Mouse (Mus musculus): ENCODE measurements around the gene Dact3. TPM values are rescaled to one million over a fixed set of nuclear protein-coding genes. Genes with fewer than 3 reads are reported as not detected.

The Dact3 gene
- polyA plus RNA-seq, 1 experiment from 2014 or later = 4.9 TPM

- Histone ChIP-seq H3K4me1 (ENCODE audit: control insufficient read depth, insufficient read depth, low read length) (peaks cover 21% of the 10 kb centered on the region), H3K27ac (replicated peaks; ENCODE audit: low read depth, low read length) (peak overlapping the region; percentile 26; the same call in 1 of the 2 replicates), H3K4me2 (ENCODE audit: low read length) (peak overlapping the region; percentile 11), H3K4me3 (replicated peaks; ENCODE audit: low read depth, low read length) (no peak overlapping the region), H3K9ac (replicated peaks; ENCODE audit: low read length) (no peak overlapping the region; the same call in 1 of the 2 replicates), H3K9me3 (ENCODE audit: control insufficient read depth, low read length) (no peaks in the 10 kb centered on the region), H3K36me3 (ENCODE audit: control insufficient read depth, insufficient read depth, low read length) (peaks cover 14% of the 10 kb centered on the region; the same call in 1 of the 2 replicates), H3K27me3 (ENCODE audit: control insufficient read depth, insufficient read depth, low read length) (peaks cover 20% of the 10 kb centered on the region)
- DNase-seq (peak; percentile 60), ATAC-seq (ENCODE audit: low FRiP score, low TSS enrichment) (peak; percentile 13; the same call in 1 of the 2 replicates)
- 21% methylated on average over 9 of the region's 9 CpGs for WGBS
Observed at GRCm38 (mm10) chr7:16879796-16880547, 4.9 kb downstream of the Dact3 start.

DNA sequence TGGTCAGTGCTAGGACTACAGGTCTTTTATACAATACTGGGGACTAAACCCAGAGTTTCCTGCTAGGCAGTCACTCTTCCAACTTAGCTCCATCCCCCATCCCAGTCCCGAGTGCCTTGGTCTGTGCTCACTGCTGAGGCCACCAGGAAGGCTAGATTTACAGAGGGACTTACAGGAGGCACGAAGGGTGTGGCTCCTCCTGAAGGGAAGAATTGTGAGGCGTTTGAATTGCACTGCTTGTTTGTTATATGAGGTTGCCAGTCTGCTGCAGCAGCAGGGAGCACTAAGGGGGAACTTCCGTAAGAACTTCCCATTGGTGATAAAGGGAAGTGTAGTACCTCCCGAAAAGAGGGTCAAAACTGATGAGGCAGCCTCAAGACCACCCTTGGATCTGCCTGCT, 5.5 kb downstream of the Dact3 start:
- peaks cover 25% of the 10 kb centered on the region for H3K27me3 ChIP-seq (ENCODE audit: control insufficient read depth, insufficient read depth, low read length)
- H3K4me1 ChIP-seq (ENCODE audit: control insufficient read depth, insufficient read depth, low read length) = peaks cover 21% of the 10 kb centered on the region
- no peak for DNase-seq
- no peak overlapping the region for H3K9ac ChIP-seq (replicated peaks; ENCODE audit: low read length)
- ATAC-seq (ENCODE audit: low FRiP score, low TSS enrichment) = no peak
- 0 out of 2 replicates have a peak, but pooled peaks cover 5% of the 10 kb centered on the region for H3K9me3 ChIP-seq (ENCODE audit: control insufficient read depth, low read length)
- H3K36me3 ChIP-seq (ENCODE audit: control insufficient read depth, insufficient read depth, low read length) = peaks cover 21% of the 10 kb centered on the region
- no peak overlapping the region for H3K4me3 ChIP-seq (replicated peaks; ENCODE audit: low read depth, low read length)
- 22% methylated on average over 5 of the region's 5 CpGs for WGBS
- peak overlapping the region; percentile 13; the same call in 1 of the 2 replicates for H3K27ac ChIP-seq (replicated peaks; ENCODE audit: low read depth, low read length)
- H3K4me2 ChIP-seq (ENCODE audit: low read length) = no peak overlapping the region

DNA sequence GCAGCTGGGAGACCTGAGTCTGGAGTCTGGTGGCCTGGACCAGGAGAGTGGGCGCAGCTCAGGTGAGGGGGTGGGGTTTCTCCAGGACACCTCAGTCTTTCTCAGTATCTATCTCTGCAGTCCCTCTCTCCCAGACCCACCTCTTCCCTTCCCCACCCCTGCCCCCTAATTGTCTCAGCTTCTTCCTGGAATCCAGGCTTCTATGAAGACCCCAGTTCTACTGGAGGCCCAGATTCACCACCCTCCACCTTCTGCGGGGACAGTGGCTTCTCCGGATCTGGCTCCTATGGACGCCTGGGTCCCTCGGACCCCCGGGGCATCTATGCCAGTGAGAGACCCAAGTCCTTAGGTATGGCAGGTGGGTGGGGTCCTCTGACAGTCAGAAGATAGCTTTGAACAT, 8.0 kb downstream of the Dact3 start:
- H3K4me1 ChIP-seq (ENCODE audit: control insufficient read depth, insufficient read depth, low read length) = 0 out of 2 replicates have a peak, but pooled peaks cover 6% of the 10 kb centered on the region
- no peak overlapping the region for H3K9ac ChIP-seq (replicated peaks; ENCODE audit: low read length)
- 0 out of 2 replicates have a peak, but pooled peaks cover 6% of the 10 kb centered on the region for H3K9me3 ChIP-seq (ENCODE audit: control insufficient read depth, low read length)
- no peak for ATAC-seq (ENCODE audit: low FRiP score, low TSS enrichment)
- H3K27ac ChIP-seq (replicated peaks; ENCODE audit: low read depth, low read length) = no peak overlapping the region
- H3K4me2 ChIP-seq (ENCODE audit: low read length) = no peak overlapping the region
- 91% methylated on average over 6 of the region's 6 CpGs for WGBS
- peaks cover 41% of the 10 kb centered on the region for H3K27me3 ChIP-seq (ENCODE audit: control insufficient read depth, insufficient read depth, low read length)
- no peak for DNase-seq
- H3K36me3 ChIP-seq (ENCODE audit: control insufficient read depth, insufficient read depth, low read length) = peaks cover 40% of the 10 kb centered on the region
- H3K4me3 ChIP-seq (replicated peaks; ENCODE audit: low read depth, low read length) = no peak overlapping the region

DNA sequence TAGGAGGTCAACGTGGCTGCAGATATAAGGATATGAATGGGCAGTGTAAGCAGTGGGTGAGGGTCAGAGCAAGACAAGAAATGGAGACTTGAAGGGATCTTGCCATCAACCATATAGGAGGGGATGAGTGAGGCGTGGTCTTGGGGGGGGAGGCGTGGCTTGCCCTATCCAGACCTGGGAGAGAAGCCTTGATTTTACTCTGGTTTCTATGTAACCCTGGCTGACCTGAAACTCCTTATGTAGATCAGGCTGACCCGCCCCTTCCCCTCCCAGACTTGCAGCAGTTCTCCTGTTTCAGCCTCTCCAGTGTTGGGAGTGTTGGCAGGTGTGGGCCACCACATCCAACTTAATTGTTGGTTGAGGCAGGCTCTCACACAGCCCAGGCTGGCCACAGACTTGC, 9.2 kb downstream of the Dact3 start:
- H3K4me1 ChIP-seq (ENCODE audit: control insufficient read depth, insufficient read depth, low read length) = 0 out of 2 replicates have a peak, but pooled peaks cover 6% of the 10 kb centered on the region
- 0 out of 2 replicates have a peak, but pooled peaks cover 6% of the 10 kb centered on the region for H3K9me3 ChIP-seq (ENCODE audit: control insufficient read depth, low read length)
- no peak overlapping the region for H3K4me2 ChIP-seq (ENCODE audit: low read length)
- no peak overlapping the region for H3K9ac ChIP-seq (replicated peaks; ENCODE audit: low read length)
- peaks cover 41% of the 10 kb centered on the region for H3K27me3 ChIP-seq (ENCODE audit: control insufficient read depth, insufficient read depth, low read length)
- H3K27ac ChIP-seq (replicated peaks; ENCODE audit: low read depth, low read length) = no peak overlapping the region
- WGBS = 60% methylated on average over 4 of the region's 4 CpGs
- no peak for DNase-seq
- H3K36me3 ChIP-seq (ENCODE audit: control insufficient read depth, insufficient read depth, low read length) = peaks cover 40% of the 10 kb centered on the region
- no peak for ATAC-seq (ENCODE audit: low FRiP score, low TSS enrichment)
- H3K4me3 ChIP-seq (replicated peaks; ENCODE audit: low read depth, low read length) = no peak overlapping the region

GRCm38 (mm10) chr7:16885271-16885776, 10.2 kb downstream of the Dact3 start:
- ATAC-seq (ENCODE audit: low FRiP score, low TSS enrichment) = peak; percentile 40; the same call in 1 of the 2 replicates
- Histone ChIP-seq H3K27ac (replicated peaks; ENCODE audit: low read depth, low read length) (no peak overlapping the region), H3K4me1 (ENCODE audit: control insufficient read depth, insufficient read depth, low read length) (0 out of 2 replicates have a peak, but pooled peaks cover 1% of the 10 kb centered on the region), H3K27me3 (ENCODE audit: control insufficient read depth, insufficient read depth, low read length) (peaks cover 41% of the 10 kb centered on the region), H3K36me3 (ENCODE audit: control insufficient read depth, insufficient read depth, low read length) (peaks cover 40% of the 10 kb centered on the region), H3K4me2 (ENCODE audit: low read length) (peak overlapping the region; percentile 30), H3K9me3 (ENCODE audit: control insufficient read depth, low read length) (0 out of 2 replicates have a peak, but pooled peaks cover 6% of the 10 kb centered on the region), H3K9ac (replicated peaks; ENCODE audit: low read length) (no peak overlapping the region), H3K4me3 (replicated peaks; ENCODE audit: low read depth, low read length) (peak overlapping the region; percentile 19)
- 9% methylated on average over 90 of the region's 95 CpGs for WGBS
- peak; percentile 61 for DNase-seq

DNA sequence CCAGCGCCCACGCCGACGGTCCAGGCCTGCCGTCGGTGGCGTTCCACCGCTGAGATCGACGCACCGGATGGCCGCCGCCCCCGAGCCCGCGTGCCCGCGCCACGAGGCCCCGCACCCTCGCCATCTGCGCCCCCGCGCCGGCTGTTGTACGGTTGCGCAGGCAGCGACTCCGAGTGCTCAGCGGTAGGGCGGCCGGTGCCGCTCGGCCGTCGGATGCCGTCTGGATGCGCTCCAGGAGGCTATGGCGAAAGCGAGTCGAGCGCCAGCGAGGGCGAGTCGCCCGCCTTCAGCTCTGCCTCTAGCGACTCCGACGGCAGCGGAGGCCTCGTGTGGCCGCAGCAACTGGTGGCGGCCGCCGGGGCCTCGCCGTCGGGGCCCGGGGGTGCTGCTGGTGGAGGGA, 10.8 kb downstream of the Dact3 start:
- 41% methylated on average over 59 of the region's 59 CpGs for WGBS
- Histone ChIP-seq H3K9me3 (ENCODE audit: control insufficient read depth, low read length) (0 out of 2 replicates have a peak, but pooled peaks cover 6% of the 10 kb centered on the region), H3K9ac (replicated peaks; ENCODE audit: low read length) (no peak overlapping the region), H3K27me3 (ENCODE audit: control insufficient read depth, insufficient read depth, low read length) (peaks cover 41% of the 10 kb centered on the region), H3K27ac (replicated peaks; ENCODE audit: low read depth, low read length) (no peak overlapping the region), H3K4me2 (ENCODE audit: low read length) (no peak overlapping the region), H3K4me3 (replicated peaks; ENCODE audit: low read depth, low read length) (peak overlapping the region; percentile 19; the same call in 1 of the 2 replicates), H3K36me3 (ENCODE audit: control insufficient read depth, insufficient read depth, low read length) (peaks cover 40% of the 10 kb centered on the region), H3K4me1 (ENCODE audit: control insufficient read depth, insufficient read depth, low read length) (no peaks in the 10 kb centered on the region)
- DNase-seq = no peak
- ATAC-seq (ENCODE audit: low FRiP score, low TSS enrichment) = 0 out of 2 replicates have a peak, but pooled peaks have one; percentile 9

DNA sequence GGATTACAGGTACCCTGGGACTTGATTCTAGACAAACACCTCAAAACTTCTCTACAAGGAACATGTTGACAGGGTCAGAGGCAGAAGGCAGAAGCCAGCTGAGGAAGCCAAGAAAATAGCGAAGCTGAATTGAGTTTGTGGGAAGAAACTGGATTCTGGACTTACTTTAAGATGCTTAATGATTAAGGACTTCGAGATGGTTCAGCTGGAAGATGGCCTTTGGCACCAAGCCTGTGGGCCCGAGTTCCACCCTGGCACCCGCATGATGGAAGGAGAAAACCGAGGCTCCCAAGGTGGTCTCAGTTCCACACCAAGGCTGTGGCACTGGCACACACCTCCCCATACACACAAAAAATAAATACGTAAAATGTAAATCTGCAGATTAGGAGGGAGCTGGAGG, 15.4 kb downstream of the Dact3 start:
- Histone ChIP-seq H3K27ac (replicated peaks; ENCODE audit: low read depth, low read length) (no peak overlapping the region), H3K27me3 (ENCODE audit: control insufficient read depth, insufficient read depth, low read length) (peaks cover 25% of the 10 kb centered on the region), H3K9me3 (ENCODE audit: control insufficient read depth, low read length) (0 out of 2 replicates have a peak, but pooled peaks cover 2% of the 10 kb centered on the region), H3K4me2 (ENCODE audit: low read length) (peak overlapping the region; percentile 55; the same call in 1 of the 2 replicates), H3K9ac (replicated peaks; ENCODE audit: low read length) (no peak overlapping the region), H3K4me1 (ENCODE audit: control insufficient read depth, insufficient read depth, low read length) (peaks cover 11% of the 10 kb centered on the region; the same call in 1 of the 2 replicates), H3K36me3 (ENCODE audit: control insufficient read depth, insufficient read depth, low read length) (peaks cover 20% of the 10 kb centered on the region), H3K4me3 (replicated peaks; ENCODE audit: low read depth, low read length) (no peak overlapping the region)
- 41% methylated on average over 6 of the region's 6 CpGs for WGBS
- ATAC-seq (ENCODE audit: low FRiP score, low TSS enrichment) = no peak
- no peak for DNase-seq

GRCm38 (mm10) chr7:16890944-16891343, 15.8 kb downstream of the Dact3 start:
- H3K4me3 ChIP-seq (replicated peaks; ENCODE audit: low read depth, low read length) = no peak overlapping the region
- no peak overlapping the region for H3K9ac ChIP-seq (replicated peaks; ENCODE audit: low read length)
- no peak overlapping the region for H3K27ac ChIP-seq (replicated peaks; ENCODE audit: low read depth, low read length)
- H3K36me3 ChIP-seq (ENCODE audit: control insufficient read depth, insufficient read depth, low read length) = peaks cover 16% of the 10 kb centered on the region
- H3K4me1 ChIP-seq (ENCODE audit: control insufficient read depth, insufficient read depth, low read length) = peaks cover 11% of the 10 kb centered on the region; the same call in 1 of the 2 replicates
- peak overlapping the region; percentile 55 for H3K4me2 ChIP-seq (ENCODE audit: low read length)
- H3K27me3 ChIP-seq (ENCODE audit: control insufficient read depth, insufficient read depth, low read length) = peaks cover 21% of the 10 kb centered on the region
- DNase-seq (peak; percentile 41), ATAC-seq (ENCODE audit: low FRiP score, low TSS enrichment) (no peak)
- 2% methylated on average over 23 of the region's 23 CpGs for WGBS
- no peaks in the 10 kb centered on the region for H3K9me3 ChIP-seq (ENCODE audit: control insufficient read depth, low read length)
